Mouse (Mus musculus) leukemia stem cell, adult 10-12 weeks (primary cell): Measurements from ENCODE around the gene Defb41. TPM values are rescaled to one million over a fixed set of nuclear protein-coding genes. Genes with fewer than 3 reads are reported as not detected.

Experiments used
- polyA plus RNA-seq: library from polyadenylated mRNA; stranded (reverse); fragments of >175 nt; gene quantifications from 2 replicates; pipeline ENCODE4 v1.2.3, GENCODE M21; 2012; ENCODE audit warnings: low replicate concordance

Defb41 gene
- not detected in 2 replicates for polyA plus RNA-seq

DNA sequence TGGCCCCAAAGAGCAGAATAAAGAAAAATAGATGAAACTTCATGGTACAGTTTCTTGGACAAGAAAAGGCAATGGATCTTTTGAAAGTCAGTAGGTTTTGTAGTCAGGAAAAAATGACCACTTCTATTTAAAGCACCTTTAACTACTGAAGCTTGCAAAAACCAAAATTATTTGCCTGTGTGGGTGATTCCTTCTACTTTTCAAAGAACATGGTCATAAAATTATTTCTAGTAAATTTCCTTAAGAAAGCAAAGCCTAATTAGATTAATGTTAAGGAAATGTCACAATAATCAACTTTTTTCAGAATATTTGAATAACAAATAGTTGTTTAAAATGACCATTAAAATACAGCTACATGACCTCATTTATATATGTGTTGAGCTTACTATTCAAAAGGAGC is at the start of gene Defb41:
Gene Defb41 (minus strand): TSS at position 101 of the 400 bp plus-strand sequence.

DNA sequence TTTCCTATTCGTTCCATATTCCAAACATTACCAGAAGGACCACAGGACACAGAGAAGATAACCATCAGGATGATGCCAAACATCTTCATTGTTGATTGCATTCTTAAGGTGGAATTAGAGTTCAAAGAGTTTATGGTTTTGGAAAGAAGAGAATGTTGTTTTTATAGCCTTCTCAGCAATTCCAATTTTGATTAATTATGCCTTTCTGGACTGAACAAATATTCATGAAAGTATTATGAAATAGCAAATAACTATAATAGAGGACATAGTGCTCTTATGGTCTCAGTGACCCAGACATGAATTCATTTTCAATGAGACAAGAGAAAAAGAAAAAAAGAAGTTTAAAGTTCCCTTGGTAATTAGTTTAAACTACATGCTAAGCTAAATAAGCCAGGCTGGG is 27.6 kb downstream of the Defb41 start, which contains the start of gene Defb18:
Gene Defb18 (minus strand): TSS at position 101 of the 400 bp plus-strand sequence.

Other genes starting within 250 kb of the Defb41 start
- gene Crisp4, start 119.2 kb downstream of the Defb41 start, polyA plus RNA-seq, result not detected in 2 replicates
- gene Defb18, start 27.7 kb downstream of the Defb41 start, polyA plus RNA-seq, result not detected in 2 replicates